In genomic region chr4:100776871-100777375, GRCm38 (mm10) we compare ENCODE assay signal across 8 mouse cellular contexts. TPM values are rescaled to one million over a fixed set of nuclear protein-coding genes. Genes with fewer than 3 reads are reported as not detected.
DNase-seq lines count a peak whose midpoint lies in the region; ATAC-seq lines count a peak whose summit lies in the region.

No protein-coding gene starts in this region.

- H3K9ac ChIP-seq in liver, embryonic 13.5 days, result peak overlapping the region; percentile 52
- peak overlapping the region; percentile 96 for H3K9ac ChIP-seq in neural tube, embryonic 12.5 days

- H3K4me2 ChIP-seq in liver, embryonic 13.5 days, result peak overlapping the region; percentile 64
- peak overlapping the region; percentile 70 for H3K4me2 ChIP-seq in neural tube, embryonic 12.5 days (replicated peaks)

- H3K36me3 ChIP-seq in liver, embryonic 13.5 days, result no peaks in the 10 kb centered on the region
- no peaks in the 10 kb centered on the region for H3K36me3 ChIP-seq in neural tube, embryonic 12.5 days

- H3K4me1 ChIP-seq in liver, embryonic 13.5 days (replicated peaks), result peaks cover 4% of the 10 kb centered on the region; the same call in 1 of the 2 replicates
- H3K4me1 ChIP-seq in neural tube, embryonic 12.5 days, result peaks cover 33% of the 10 kb centered on the region

- peaks cover 64% of the 10 kb centered on the region for H3K27me3 ChIP-seq in liver, embryonic 13.5 days
- no peaks in the 10 kb centered on the region for H3K27me3 ChIP-seq in neural tube, embryonic 12.5 days (replicated peaks)

- WGBS in liver, embryonic 13.5 days (ENCODE audit: insufficient replicate concordance), result under 1% methylated on average over 61 of the region's 68 CpGs
- WGBS in neural tube, embryonic 12.5 days, result under 1% methylated on average over 65 of the region's 68 CpGs

- no peaks in the 10 kb centered on the region for H3K9me3 ChIP-seq in liver, embryonic 13.5 days (replicated peaks)
- H3K9me3 ChIP-seq in neural tube, embryonic 12.5 days, result no peaks in the 10 kb centered on the region

- H3K4me3 ChIP-seq in liver, embryonic 13.5 days (replicated peaks), result peak overlapping the region; percentile 57
- H3K4me3 ChIP-seq in neural tube, embryonic 12.5 days, result peak overlapping the region; percentile 96

- H3K27ac ChIP-seq in liver, embryonic 13.5 days, result no peak overlapping the region; the same call in 1 of the 2 replicates
- peak overlapping the region; percentile 90 for H3K27ac ChIP-seq in neural tube, embryonic 12.5 days

- no peak for ATAC-seq in liver, embryonic 13.5 days (ENCODE audit: low read depth)
- peak; percentile 48 for ATAC-seq in neural tube, embryonic 12.5 days (ENCODE audit: low FRiP score, low read depth)
- ATAC-seq in monocyte, adult 5-6 weeks (replicated peaks; ENCODE audit: insufficient number of reproducible peaks, low FRiP score, low TSS enrichment, poor library complexity, severe bottlenecking), result no peak

- DNase-seq in heart, adult 11 months, result peak; percentile 93
- DNase-seq in heart, adult 9 months (ENCODE audit: low spot score in 2 of 2), result no peak
- peak; percentile 76 for DNase-seq in embryo, embryonic 11 days
- DNase-seq in heart, adult 8-10 months (ENCODE audit: low spot score), result peak; percentile 11
- DNase-seq in kidney, adult 9 months, result peak; percentile 47
- DNase-seq in liver, embryonic 13.5 days, result no peak

RNA-seq across cellular contexts. Expression of gene Cachd1, which starts 0.4 kb away (rescaled TPM):
- total RNA-seq in heart, adult 8-10 months (2022), result 1 to 10 TPM; 2.6 to 3.6 (median 2.9) TPM
- polyA plus RNA-seq in liver, embryonic 13.5 days (2015; fragmentation: Nextera tagmentation; extraction: Ambion mirVana), result 4.9 and 6.5 TPM in 2 replicates
- polyA plus RNA-seq in neural tube, embryonic 12.5 days (2016; fragmentation: Nextera tagmentation; extraction: Ambion mirVana), result 26.0 and 30.2 TPM in 2 replicates
- total RNA-seq in monocyte, adult 5-6 weeks (2017), result 0.19 TPM in 1 of 3 replicates, not detected in the others

Comparison
In these comparisons a context has a peak if more than half of its experiments do, and no peak if none do; other contexts are left out.
1. DNase-seq: peak in heart, adult 11 months (single experiment), embryo, embryonic 11 days (single experiment), heart, adult 8-10 months (single experiment) and kidney, adult 9 months (single experiment); none in heart, adult 9 months (0 of 2) and liver, embryonic 13.5 days (single experiment).